Mouse (Mus musculus) CD4-positive, CD25-positive, alpha-beta regulatory T cell, adult 4 months (primary cell): ENCODE results near the gene Tbc1d22b. TPM values are rescaled to one million over a fixed set of nuclear protein-coding genes. Genes with fewer than 3 reads are reported as not detected.

ENCODE experiments used
- polyA plus RNA-seq, 2 experiments: library from polyadenylated mRNA; unstranded; fragments of 100-300 nt; shearing (Covaris generic); gene quantifications; one replicate each; pipeline ENCODE4 v1.2.1; 2017

Gene Tbc1d22b
- polyA plus RNA-seq, 2 experiments from 2014 or later, result 9.5 to 11.2 TPM

Other genes starting within 250 kb of the Tbc1d22b start
- gene Pi16, start 232.1 kb upstream of the Tbc1d22b start, polyA plus RNA-seq, result under 1 TPM; 0.44 to 0.57 TPM
- gene Mtch1, start 201.9 kb upstream of the Tbc1d22b start, polyA plus RNA-seq, result 10 to 100 TPM; 11.0 to 13.9 TPM
- gene Fgd2, start 188.9 kb upstream of the Tbc1d22b start, polyA plus RNA-seq, result 1 to 10 TPM in 1 of 2 experiments, under 1 TPM in 1; 0.65 to 9.4 TPM
- 100 to 1,000 TPM; 484 to 510 TPM for gene Pim1, start 59.0 kb upstream of the Tbc1d22b start, polyA plus RNA-seq
- gene Gm17657, start 147 bp upstream of the Tbc1d22b start, polyA plus RNA-seq, result not detected
- under 1 TPM in 1 of 2 experiments, not detected in 1; 0.62 TPM for gene Tmem217, start 2.6 kb downstream of the Tbc1d22b start, polyA plus RNA-seq
- gene Rnf8, start 65.0 kb downstream of the Tbc1d22b start, polyA plus RNA-seq, result 10 to 100 TPM; 18.9 to 23.2 TPM
- 1 to 10 TPM; 4.6 to 4.8 TPM for gene Gm28043, start 65.1 kb downstream of the Tbc1d22b start, polyA plus RNA-seq
- gene Cmtr1, start 110.8 kb downstream of the Tbc1d22b start, polyA plus RNA-seq, result 100 to 1,000 TPM in 1 of 2 experiments, 10 to 100 TPM in 1; 90.3 to 221 TPM
- 10 to 100 TPM in 1 of 2 experiments, 1 to 10 TPM in 1; 7.8 to 10.1 TPM for gene Ccdc167, start 167.3 kb downstream of the Tbc1d22b start, polyA plus RNA-seq